Mouse (Mus musculus) limb, embryonic 11.5 days (tissue): ENCODE data around the gene Prox2. TPM values are rescaled to one million over a fixed set of nuclear protein-coding genes. Genes with fewer than 3 reads are reported as not detected.

ENCODE experiments used
- ATAC-seq: fragments of 200-750 bp; cut with Nextera tagmentation; 2 replicates; pipeline ENCODE4 v1.8.0; 2017; ENCODE audit warnings: low read depth; ENCODE audit not compliant: insufficient number of reproducible peaks, low FRiP score, low TSS enrichment
- DNase-seq: peaks from one replicate; pipeline ENCODE4 v3.0.0-alpha.2; 2015; ENCODE audit warnings: low spot score
- H3K27ac ChIP-seq: fragments of 300-500 bp; sonication (generic); replicated peaks from 2 replicates; pipeline ENCODE4 v1.5.1; 2014; ENCODE audit warnings: low read depth, mild to moderate bottlenecking, low read length
- H3K27me3 ChIP-seq: fragments of 300-500 bp; sonication (generic); 2 replicates; pipeline ENCODE4 v1.6.1; 2014; ENCODE audit warnings: mild to moderate bottlenecking, low read length, mixed read lengths; ENCODE audit not compliant: control insufficient read depth, insufficient read depth
- H3K36me3 ChIP-seq: fragments of 300-500 bp; sonication (generic); 2 replicates; pipeline ENCODE4 v1.6.1; 2014; ENCODE audit warnings: mild to moderate bottlenecking, low read length, moderate library complexity, mixed read lengths; ENCODE audit not compliant: control insufficient read depth, insufficient read depth
- H3K4me1 ChIP-seq: fragments of 300-500 bp; sonication (generic); 2 replicates; pipeline ENCODE4 v1.6.1; 2014; ENCODE audit warnings: low read length, mixed read lengths; ENCODE audit not compliant: control insufficient read depth, insufficient read depth
- H3K4me2 ChIP-seq: fragments of 300-500 bp; sonication (generic); 2 replicates; pipeline ENCODE4 v1.6.1; 2014; ENCODE audit warnings: low read depth, mild to moderate bottlenecking, moderate library complexity; ENCODE audit not compliant: severe bottlenecking
- H3K4me3 ChIP-seq: fragments of 300-500 bp; sonication (generic); 2 replicates; pipeline ENCODE4 v1.5.1; 2014; ENCODE audit warnings: low read depth, low read length
- H3K9ac ChIP-seq: fragments of 300-500 bp; sonication (generic); 2 replicates; pipeline ENCODE4 v1.6.1; 2014; ENCODE audit warnings: mild to moderate bottlenecking, low read length
- H3K9me3 ChIP-seq: fragments of 300-500 bp; sonication (generic); 2 replicates; pipeline ENCODE4 v1.6.1; 2016; ENCODE audit warnings: low read length; ENCODE audit not compliant: control insufficient read depth
- WGBS: fragments of 180-500 bp; shearing (Covaris S2); extraction: QIAGEN DNeasy Blood & Tissue Kit; methylation state at CpG from one replicate; pipeline ENCODE4 v1.1.7; 2014; 5-methylcytosine and 5-hydroxymethylcytosine counted together
- polyA plus RNA-seq: library from polyadenylated mRNA; unstranded; fragments of >200 nt; fragmentation: Nextera tagmentation; extraction: Ambion mirVana; gene quantifications from 2 replicates; pipeline ENCODE4 v1.2.1, GENCODE M21; 2014

The Prox2 gene
- polyA plus RNA-seq, 1 experiment from 2014 or later: 3.3 TPM

DNA sequence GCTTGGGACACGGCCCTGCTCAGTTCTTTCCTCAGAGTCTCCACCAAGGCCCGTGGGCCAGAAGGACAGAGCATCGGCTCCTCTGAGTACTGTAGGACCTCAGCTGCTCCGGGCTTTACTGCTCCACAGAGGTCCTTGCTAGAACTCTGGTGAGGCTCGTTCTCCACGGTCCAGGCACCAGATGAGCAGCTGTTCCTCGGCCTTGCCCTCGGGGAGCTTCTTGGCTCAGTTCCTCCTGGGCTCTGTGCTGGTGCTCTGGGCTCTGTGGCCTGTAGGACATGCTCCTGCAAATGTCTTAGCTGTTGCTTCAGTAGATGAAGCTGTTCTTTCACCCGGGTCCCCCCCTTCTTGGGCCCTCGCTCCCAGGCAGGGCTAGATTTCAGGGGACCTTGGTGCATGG is 15.9 kb downstream of the Prox2 start:
- Histone ChIP-seq H3K9ac (no peak overlapping the region), H3K27ac (no peak overlapping the region), H3K4me1 (peaks cover 12% of the 10 kb centered on the region), H3K4me3 (no peak overlapping the region), H3K36me3 (no peaks in the 10 kb centered on the region), H3K4me2 (no peak overlapping the region), H3K9me3 (no peaks in the 10 kb centered on the region), H3K27me3 (no peaks in the 10 kb centered on the region)
- 77% methylated on average over 10 of the region's 10 CpGs for WGBS
- ATAC-seq: no peak
- DNase-seq: no peak

DNA sequence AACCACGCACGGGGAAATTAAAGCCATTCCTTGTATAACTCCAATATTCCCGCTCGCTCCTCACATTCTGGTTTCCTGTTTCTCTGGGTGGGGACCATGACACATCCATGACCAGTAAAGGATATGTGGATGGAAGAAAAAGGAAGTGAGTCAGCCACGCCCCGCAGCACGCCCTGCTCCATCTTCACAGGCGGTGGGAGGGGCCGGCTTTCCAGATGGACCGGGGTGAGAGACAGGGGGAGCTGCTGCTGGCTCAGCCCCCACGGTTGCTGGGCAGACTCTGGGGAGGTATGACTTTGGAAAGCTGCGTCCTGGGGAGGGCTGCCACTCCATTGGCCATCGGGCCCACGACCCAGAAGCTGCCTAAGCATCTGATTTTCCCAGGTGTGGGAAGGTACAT is 16.5 kb downstream of the Prox2 start:
- no peaks in the 10 kb centered on the region for H3K9me3 ChIP-seq
- ATAC-seq (peak; percentile 18; the same call in 1 of the 2 replicates), DNase-seq (peak; percentile 49)
- H3K36me3 ChIP-seq: no peaks in the 10 kb centered on the region
- H3K4me2 ChIP-seq: no peak overlapping the region
- 25% methylated on average over 14 of the region's 14 CpGs for WGBS
- H3K4me3 ChIP-seq: no peak overlapping the region
- H3K9ac ChIP-seq: no peak overlapping the region
- H3K27me3 ChIP-seq: no peaks in the 10 kb centered on the region
- H3K4me1 ChIP-seq: peaks cover 12% of the 10 kb centered on the region
- no peak overlapping the region for H3K27ac ChIP-seq

DNA sequence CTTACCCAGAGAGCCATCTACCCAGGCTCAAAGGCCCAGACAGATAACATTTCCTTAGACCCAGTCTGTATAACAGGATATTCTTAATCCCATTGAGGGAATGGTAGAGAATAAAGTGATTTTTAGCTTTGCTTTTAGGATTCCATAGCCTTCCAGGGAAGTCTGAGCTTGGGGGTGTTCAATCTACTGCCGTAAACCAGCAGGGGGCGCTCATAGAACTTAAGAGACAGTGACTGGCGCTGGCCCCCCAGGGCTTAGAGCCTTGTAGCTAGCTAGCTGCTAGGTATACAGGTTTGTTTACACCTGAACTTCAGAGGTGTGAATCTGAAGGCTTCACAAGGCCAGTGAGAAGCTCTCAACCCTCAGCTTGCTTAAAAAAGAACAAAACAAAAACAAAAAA is 18.3 kb downstream of the Prox2 start:
- H3K4me3 ChIP-seq: no peak overlapping the region
- no peaks in the 10 kb centered on the region for H3K27me3 ChIP-seq
- no peak for ATAC-seq
- no peak overlapping the region for H3K27ac ChIP-seq
- peak; percentile 66 for DNase-seq
- 4% methylated on average over 3 of the region's 3 CpGs for WGBS
- H3K9ac ChIP-seq: no peak overlapping the region
- no peaks in the 10 kb centered on the region for H3K9me3 ChIP-seq
- peaks cover 15% of the 10 kb centered on the region for H3K4me1 ChIP-seq
- H3K36me3 ChIP-seq: peaks cover 9% of the 10 kb centered on the region
- H3K4me2 ChIP-seq: no peak overlapping the region

DNA sequence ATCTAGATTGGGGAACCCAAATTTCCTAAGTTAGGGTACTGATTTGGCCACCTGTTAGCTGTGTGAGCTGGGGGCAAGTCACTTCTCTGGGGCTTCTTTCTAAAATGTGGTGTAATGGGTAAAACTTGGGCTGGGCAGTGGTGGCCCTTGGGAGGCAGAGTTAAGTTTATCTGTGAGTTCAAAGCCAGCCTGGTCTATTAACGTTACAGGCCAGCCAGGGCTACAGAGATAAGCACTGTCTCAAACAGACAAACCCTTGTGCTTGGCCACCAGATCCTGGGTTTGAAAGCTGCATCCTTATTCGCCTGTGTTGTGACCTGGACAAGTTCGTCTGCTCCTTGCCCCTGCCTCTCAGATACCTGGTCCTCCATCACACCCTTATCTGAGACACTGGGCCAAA is 19.4 kb downstream of the Prox2 start:
- no peak for ATAC-seq
- peaks cover 12% of the 10 kb centered on the region for H3K36me3 ChIP-seq
- no peak for DNase-seq
- no peak overlapping the region for H3K4me2 ChIP-seq
- H3K9ac ChIP-seq: no peak overlapping the region
- H3K9me3 ChIP-seq: no peaks in the 10 kb centered on the region
- H3K4me3 ChIP-seq: no peak overlapping the region
- H3K27ac ChIP-seq: no peak overlapping the region
- H3K27me3 ChIP-seq: no peaks in the 10 kb centered on the region
- H3K4me1 ChIP-seq: peaks cover 11% of the 10 kb centered on the region
- WGBS: 87% methylated on average over 3 of the region's 3 CpGs

DNA sequence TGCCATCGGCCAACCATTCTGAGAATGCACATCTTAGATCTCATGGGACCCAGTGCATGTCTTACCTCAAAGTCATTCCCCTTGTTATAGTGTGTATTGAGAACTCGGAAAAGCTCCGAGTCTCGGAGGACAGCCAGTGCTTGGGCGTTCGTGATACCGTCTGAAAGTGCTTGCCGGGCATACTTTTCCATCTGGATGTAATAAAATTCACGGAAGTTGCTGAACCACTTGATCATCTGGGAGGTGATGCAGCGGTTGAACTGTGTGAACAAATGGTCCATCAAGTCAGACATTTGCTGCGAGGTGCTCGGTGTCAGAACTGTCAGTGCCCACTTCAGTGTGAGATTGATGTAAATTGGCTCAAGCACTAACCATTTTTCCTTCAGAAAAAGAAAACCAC is 22.7 kb downstream of the Prox2 start:
- no peak overlapping the region for H3K4me3 ChIP-seq
- WGBS: 56% methylated on average over 12 of the region's 12 CpGs
- ATAC-seq: no peak
- H3K9ac ChIP-seq: no peak overlapping the region
- no peak for DNase-seq
- H3K27ac ChIP-seq: no peak overlapping the region
- H3K36me3 ChIP-seq: peaks cover 12% of the 10 kb centered on the region
- no peaks in the 10 kb centered on the region for H3K9me3 ChIP-seq
- 0 out of 2 replicates have a peak, but pooled peaks cover 5% of the 10 kb centered on the region for H3K4me1 ChIP-seq
- H3K27me3 ChIP-seq: no peaks in the 10 kb centered on the region
- no peak overlapping the region for H3K4me2 ChIP-seq

DNA sequence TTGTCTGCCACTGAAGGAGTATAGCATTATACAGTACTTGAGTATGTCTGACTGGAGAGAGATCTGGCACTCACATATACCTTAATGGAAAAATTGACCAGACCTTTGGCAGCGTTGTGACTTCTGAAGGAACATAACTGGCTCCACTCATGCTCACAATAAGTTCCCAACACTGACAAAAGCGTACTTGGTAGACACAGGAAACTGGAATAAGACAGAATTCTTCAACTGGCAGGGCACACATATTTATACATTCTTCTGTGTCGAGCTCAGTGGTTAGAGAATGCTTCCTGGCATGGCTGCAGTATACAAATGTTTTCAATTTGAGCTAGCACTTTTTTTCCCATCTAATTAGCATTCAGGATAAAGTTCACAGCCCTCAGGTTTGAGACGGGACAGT is 25.6 kb downstream of the Prox2 start:
- H3K36me3 ChIP-seq: peaks cover 12% of the 10 kb centered on the region
- no peaks in the 10 kb centered on the region for H3K9me3 ChIP-seq
- 0 out of 2 replicates have a peak, but pooled peaks cover 5% of the 10 kb centered on the region for H3K4me1 ChIP-seq
- H3K4me3 ChIP-seq: no peak overlapping the region
- H3K4me2 ChIP-seq: no peak overlapping the region
- no peaks in the 10 kb centered on the region for H3K27me3 ChIP-seq
- no peak for DNase-seq
- H3K27ac ChIP-seq: no peak overlapping the region
- WGBS: 72% methylated on average over 4 of the region's 4 CpGs
- ATAC-seq: no peak
- no peak overlapping the region for H3K9ac ChIP-seq

DNA sequence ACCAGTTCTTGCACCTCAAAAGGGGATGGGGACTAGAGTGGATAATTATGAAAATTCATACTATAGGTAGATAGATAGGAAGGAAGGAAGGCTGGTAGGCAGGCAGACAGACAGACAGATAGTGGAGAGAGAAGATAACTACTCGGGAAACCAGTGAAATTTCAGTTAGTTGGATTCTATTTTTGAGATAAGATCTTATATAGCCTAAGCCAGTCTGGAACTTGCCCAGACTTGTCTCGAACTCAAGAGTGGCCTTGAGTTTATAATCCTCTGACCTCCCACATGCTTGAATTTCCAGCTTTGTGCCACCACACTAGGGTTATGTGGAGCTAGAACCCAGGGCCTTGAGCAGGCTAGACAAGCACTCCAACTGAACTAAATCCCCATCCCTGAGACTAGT is 26.3 kb downstream of the Prox2 start:
- ATAC-seq (no peak), DNase-seq (no peak)
- no peak overlapping the region for H3K4me3 ChIP-seq
- no peak overlapping the region for H3K9ac ChIP-seq
- no peak overlapping the region for H3K27ac ChIP-seq
- no peak overlapping the region for H3K4me2 ChIP-seq
- no peaks in the 10 kb centered on the region for H3K9me3 ChIP-seq
- peaks cover 12% of the 10 kb centered on the region for H3K36me3 ChIP-seq
- WGBS: 83% methylated on average over 2 of the region's 2 CpGs
- H3K27me3 ChIP-seq: no peaks in the 10 kb centered on the region
- 0 out of 2 replicates have a peak, but pooled peaks cover 5% of the 10 kb centered on the region for H3K4me1 ChIP-seq

DNA sequence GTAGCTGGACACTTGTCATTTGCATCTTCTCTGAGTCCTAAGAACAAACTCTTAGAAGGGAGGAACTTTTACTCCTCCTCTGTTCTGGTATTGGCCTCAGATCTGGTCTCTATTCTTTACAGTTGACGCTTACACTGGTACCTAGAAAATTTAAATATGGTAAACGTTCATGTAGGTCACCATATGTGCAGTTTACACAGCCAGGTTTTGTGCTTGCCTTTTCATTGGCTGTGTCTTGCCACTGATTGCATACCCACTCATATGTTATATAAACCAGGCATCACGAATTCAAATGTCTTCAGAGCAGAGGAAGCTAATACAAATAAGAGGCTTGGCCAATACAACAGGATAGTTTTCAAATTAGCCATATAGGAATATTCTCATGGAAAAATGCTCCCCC is 33.5 kb downstream of the Prox2 start:
- H3K4me2 ChIP-seq: no peak overlapping the region
- no peak for DNase-seq
- 91% methylated on average over 3 of the region's 3 CpGs for WGBS

DNA sequence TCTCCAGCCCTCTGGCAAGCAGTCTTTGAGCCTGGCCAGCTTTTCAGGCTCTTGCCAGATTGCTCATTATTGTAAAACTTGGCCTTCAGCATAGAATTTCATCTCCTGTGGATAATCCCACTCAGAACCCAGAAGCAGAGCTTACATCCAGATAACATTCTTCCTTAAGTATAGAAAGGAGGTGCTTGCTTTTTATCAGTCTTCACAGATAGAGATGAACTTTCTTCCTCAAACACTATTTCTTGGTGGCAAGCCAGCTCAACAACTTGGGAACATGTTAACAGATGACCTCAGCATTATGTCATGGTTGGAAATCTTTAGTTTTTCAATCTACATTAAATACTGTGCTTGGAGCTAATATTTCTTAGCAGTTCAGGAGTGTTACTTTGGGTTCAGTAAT is 39.5 kb downstream of the Prox2 start:
- peaks cover 6% of the 10 kb centered on the region; the same call in 1 of the 2 replicates for H3K36me3 ChIP-seq
- ATAC-seq: no peak

More for the DNA sequence above, 33.5 kb downstream of the Prox2 start:
- Histone ChIP-seq H3K27ac (no peak overlapping the region), H3K4me3 (no peak overlapping the region), H3K36me3 (0 out of 2 replicates have a peak, but pooled peaks cover 2% of the 10 kb centered on the region), H3K9ac (no peak overlapping the region), H3K9me3 (no peaks in the 10 kb centered on the region), H3K27me3 (no peaks in the 10 kb centered on the region), H3K4me1 (no peaks in the 10 kb centered on the region)
- no peak for ATAC-seq

More for the DNA sequence above, 39.5 kb downstream of the Prox2 start:
- H3K27ac ChIP-seq: no peak overlapping the region
- no peak overlapping the region for H3K4me2 ChIP-seq
- H3K4me3 ChIP-seq: no peak overlapping the region
- H3K4me1 ChIP-seq: no peaks in the 10 kb centered on the region
- no peak overlapping the region for H3K9ac ChIP-seq
- H3K9me3 ChIP-seq: no peaks in the 10 kb centered on the region
- no peak for DNase-seq
- no peaks in the 10 kb centered on the region for H3K27me3 ChIP-seq
